Mouse (Mus musculus) small intestine, adult 10 weeks (tissue): ENCODE measurements around the gene Pced1a. TPM values are rescaled to one million over a fixed set of nuclear protein-coding genes. Genes with fewer than 3 reads are reported as not detected.

Experiments
- polyA plus RNA-seq: library from polyadenylated mRNA; stranded (reverse); fragments of 350-450 nt; fragmentation: Illumina TruSeq; extraction: RNeasy Lipid Tissue Mini Kit (QIAGEN cat#74804); gene quantifications from one replicate; pipeline ENCODE4 v1.2.3, GENCODE M21; 2014; ENCODE audit warnings: low replicate concordance

Pced1a gene
- polyA plus RNA-seq = 3.5 TPM

DNA sequence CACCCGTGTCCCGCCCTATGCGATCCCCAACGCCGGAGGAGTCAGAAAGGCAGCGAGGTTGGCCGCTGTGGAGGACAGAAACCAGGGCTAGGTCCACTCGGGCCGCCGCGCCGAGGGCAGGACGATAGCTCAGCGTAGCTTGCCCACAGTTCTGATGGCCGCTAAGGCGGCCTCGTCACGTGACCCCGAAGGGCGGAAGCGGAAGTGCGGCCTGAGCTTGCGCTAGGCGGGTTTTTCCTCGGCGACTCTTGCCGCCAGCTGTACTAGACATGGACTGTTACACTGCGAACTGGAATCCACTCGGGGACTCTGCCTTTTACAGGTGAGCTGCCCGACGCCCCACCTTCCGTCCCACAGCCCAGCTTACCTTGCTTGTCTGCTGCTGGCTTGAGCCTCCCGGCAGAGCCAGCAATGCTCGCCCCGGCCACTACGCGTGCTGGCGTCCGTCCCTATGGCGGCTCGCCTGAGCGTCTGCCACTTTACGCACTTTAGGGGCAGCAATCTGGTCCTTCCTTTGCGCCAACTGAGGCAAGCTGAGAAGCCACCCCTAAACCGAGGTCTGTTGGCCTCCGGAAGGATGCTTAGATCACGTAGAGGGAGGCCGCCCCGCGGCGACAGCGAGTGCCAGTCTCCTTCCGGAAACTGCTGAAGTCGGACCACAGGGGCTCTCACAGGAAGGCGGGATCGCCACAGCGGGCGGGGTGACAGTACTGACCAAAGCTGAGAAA is at the start of gene Pced1a, which contains the start of gene Vps16:
Pced1a (minus strand) TSS at position 576 of the 728 bp plus-strand sequence.
Vps16 (plus strand) TSS at position 214 of the 728 bp plus-strand sequence.

DNA sequence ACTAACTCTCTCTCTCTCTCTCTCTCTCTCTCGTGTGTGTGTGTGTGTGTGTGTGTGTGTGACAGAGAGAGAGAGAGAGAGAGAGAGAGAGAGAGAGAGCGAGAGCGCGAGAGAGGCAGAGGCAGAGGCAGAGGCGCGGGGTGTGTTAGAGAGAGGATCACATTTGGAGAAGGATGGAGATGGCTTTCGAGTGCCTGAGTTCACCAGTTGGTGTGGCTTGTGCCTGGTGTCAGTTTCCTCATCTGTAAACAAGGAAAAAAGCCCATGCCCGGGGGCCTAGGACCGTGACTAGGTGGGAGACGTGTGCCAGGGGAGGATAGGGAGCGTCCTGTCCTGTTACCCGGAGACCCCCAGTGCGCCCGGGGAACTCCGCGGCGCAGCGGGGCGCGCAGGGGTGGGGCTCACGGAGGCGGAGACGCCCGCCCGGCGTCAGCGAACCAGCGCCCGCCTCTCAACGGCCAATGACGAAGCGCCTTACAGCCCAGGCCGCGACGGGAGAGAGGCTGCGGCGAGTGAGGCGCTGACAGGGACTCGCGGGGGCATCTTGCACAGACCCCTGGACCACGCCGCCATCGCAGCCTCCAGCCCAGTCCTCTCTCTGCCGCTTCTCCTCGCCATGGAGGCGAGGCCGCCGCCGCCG is 25.4 kb upstream of the Pced1a start, which contains the start of gene Ptpra:
Ptpra (plus strand) TSS at position 485 of the 640 bp plus-strand sequence.

GRCm38 (mm10) chr2:130406178-130406577 is 18.3 kb downstream of the Pced1a start, which contains the start of gene Tmem239:
Tmem239 (plus strand) TSS chr2:130406478.

GRCm38 (mm10) chr2:130404939-130405338 is 19.6 kb downstream of the Pced1a start, which contains the start of the genes Gm28372 and 1700020A23Rik:
Gm28372 (plus strand) TSS chr2:130405239.
1700020A23Rik (plus strand) TSS chr2:130405259.

DNA sequence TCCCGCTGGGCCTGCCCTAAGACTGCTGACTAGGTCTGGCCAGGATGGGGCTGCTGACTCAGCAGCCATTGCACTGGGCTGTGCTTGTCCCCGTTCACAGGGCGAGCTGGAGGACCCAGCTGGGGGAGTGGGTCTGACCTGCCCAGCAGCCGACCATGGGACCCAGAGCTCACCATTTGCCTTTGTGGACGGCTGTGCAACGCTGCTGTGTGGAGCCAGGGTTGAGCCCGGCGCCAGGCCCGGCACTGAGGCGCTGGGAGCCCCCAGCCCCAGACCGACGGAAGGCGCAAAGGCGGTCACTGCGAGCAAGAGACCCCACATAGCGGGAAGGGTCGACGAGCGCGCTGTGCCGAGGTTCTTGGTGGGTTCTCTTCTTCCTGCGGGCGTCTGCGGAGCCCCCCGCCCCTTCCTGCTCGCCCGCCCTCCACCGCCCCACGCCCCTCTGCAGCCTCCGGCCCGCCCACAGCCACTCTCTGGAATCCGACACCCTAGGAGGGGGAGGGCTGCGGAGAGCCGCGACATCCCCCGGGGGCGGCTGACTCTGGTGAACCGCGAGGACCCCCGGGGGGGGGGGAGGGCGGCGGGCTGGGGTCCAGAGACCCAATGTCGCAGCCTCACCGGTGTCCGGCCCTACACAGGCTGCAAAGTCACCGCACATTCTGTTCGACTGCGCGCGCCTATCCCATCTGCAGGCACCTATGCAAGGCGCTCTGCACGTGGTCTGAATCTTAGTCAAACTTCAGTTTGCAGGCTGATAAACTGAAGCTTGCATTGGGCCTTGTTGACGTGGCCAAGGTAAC is 27.1 kb downstream of the Pced1a start, which contains the start of gene Cpxm1:
Cpxm1 (minus strand) TSS at position 389 of the 800 bp plus-strand sequence.

Other genes with a start within 250 kb of the Pced1a start
- gene Snrpb, start 245.3 kb downstream of the Pced1a start, polyA plus RNA-seq = 7.1 TPM
- not detected for gene Tmc2, start 229.5 kb downstream of the Pced1a start, polyA plus RNA-seq
- gene Nop56, start 150.3 kb downstream of the Pced1a start, polyA plus RNA-seq = 62.0 TPM
- gene Idh3b, start 140.2 kb downstream of the Pced1a start, polyA plus RNA-seq = 97.2 TPM
- gene Ebf4, start 129.5 kb downstream of the Pced1a start, polyA plus RNA-seq = not detected
- not detected for gene Cpxm1, start 27.1 kb downstream of the Pced1a start, polyA plus RNA-seq
- not detected for gene Gm28372, start 19.5 kb downstream of the Pced1a start, polyA plus RNA-seq
- not detected for gene 1700020A23Rik, start 19.4 kb downstream of the Pced1a start, polyA plus RNA-seq
- gene Tmem239, start 18.2 kb downstream of the Pced1a start, polyA plus RNA-seq = not detected
- 16.3 TPM for gene Vps16, start 362 bp downstream of the Pced1a start, polyA plus RNA-seq
- 52.3 TPM for gene Ptpra, start 25.6 kb upstream of the Pced1a start, polyA plus RNA-seq
- gene Mrps26, start 139.0 kb upstream of the Pced1a start, polyA plus RNA-seq = 0.59 TPM
- gene Oxt, start 151.5 kb upstream of the Pced1a start, polyA plus RNA-seq = not detected
- not detected for gene Avp, start 157.9 kb upstream of the Pced1a start, polyA plus RNA-seq
- 22.9 TPM for gene Fastkd5, start 205.3 kb upstream of the Pced1a start, polyA plus RNA-seq
- 3.2 TPM for gene Ubox5, start 205.3 kb upstream of the Pced1a start, polyA plus RNA-seq
- gene Lzts3, start 218.1 kb upstream of the Pced1a start, polyA plus RNA-seq = 5.8 TPM
- 3.7 TPM for gene Ddrgk1, start 240.0 kb upstream of the Pced1a start, polyA plus RNA-seq
- gene Itpa, start 242.9 kb upstream of the Pced1a start, polyA plus RNA-seq = 28.7 TPM